Mouse (Mus musculus) intestine, embryonic 15.5 days (tissue): ENCODE results near the gene Erc1. TPM values are rescaled to one million over a fixed set of nuclear protein-coding genes. Genes with fewer than 3 reads are reported as not detected.

Experiments used
- ATAC-seq: fragments of 200-750 bp; cut with Nextera tagmentation; 2 replicates; pipeline ENCODE4 v1.8.0; 2017; ENCODE audit warnings: moderate TSS enrichment, moderate library complexity
- H3K27ac ChIP-seq: fragments of 300-500 bp; sonication (generic); 2 replicates; pipeline ENCODE4 v1.5.1; 2015; ENCODE audit warnings: mild to moderate bottlenecking, inconsistent platforms
- H3K27me3 ChIP-seq: fragments of 300-500 bp; sonication (generic); replicated peaks from 2 replicates; pipeline ENCODE4 v1.6.1; 2015; ENCODE audit warnings: inconsistent platforms
- H3K36me3 ChIP-seq: fragments of 300-500 bp; sonication (generic); 2 replicates; pipeline ENCODE4 v1.6.1; 2015; ENCODE audit warnings: inconsistent platforms
- H3K4me1 ChIP-seq: fragments of 300-500 bp; sonication (generic); replicated peaks from 2 replicates; pipeline ENCODE4 v1.6.1; 2015; ENCODE audit warnings: inconsistent platforms
- H3K4me2 ChIP-seq: fragments of 300-500 bp; sonication (generic); replicated peaks from 2 replicates; pipeline ENCODE4 v1.6.1; 2015; ENCODE audit warnings: mild to moderate bottlenecking, inconsistent platforms
- H3K4me3 ChIP-seq: fragments of 300-500 bp; sonication (generic); replicated peaks from 2 replicates; pipeline ENCODE4 v1.5.1; 2015; ENCODE audit warnings: inconsistent platforms
- H3K9ac ChIP-seq: fragments of 300-500 bp; sonication (generic); 2 replicates; pipeline ENCODE4 v1.6.1; 2015; ENCODE audit warnings: inconsistent platforms
- H3K9me3 ChIP-seq: fragments of 300-500 bp; sonication (generic); 2 replicates; pipeline ENCODE4 v1.6.1; 2016; ENCODE audit warnings: inconsistent platforms
- WGBS: fragments of 180-500 bp; shearing (Covaris S2); methylation state at CpG from one replicate; pipeline ENCODE4 v1.1.7; 2015; 5-methylcytosine and 5-hydroxymethylcytosine counted together
- polyA plus RNA-seq: library from polyadenylated mRNA; unstranded; fragments of >200 nt; fragmentation: Nextera tagmentation; extraction: Ambion mirVana; gene quantifications from 2 replicates; pipeline ENCODE4 v1.2.1, GENCODE M21; 2015

The Erc1 gene
- polyA plus RNA-seq, 1 experiment from 2014 or later = 13.7 TPM

- no peak overlapping the region for H3K27ac ChIP-seq
- H3K9me3 ChIP-seq = no peaks in the 10 kb centered on the region
- no peaks in the 10 kb centered on the region for H3K27me3 ChIP-seq
- WGBS = 78% methylated on average over 5 of the region's 5 CpGs
- no peaks in the 10 kb centered on the region for H3K36me3 ChIP-seq
- no peak overlapping the region for H3K4me3 ChIP-seq
- no peak overlapping the region for H3K9ac ChIP-seq
- 0 out of 2 replicates have a peak, but pooled peaks cover 2% of the 10 kb centered on the region for H3K4me1 ChIP-seq
- no peak for ATAC-seq
- no peak overlapping the region for H3K4me2 ChIP-seq
These were observed 321.5 kb downstream of the Erc1 start for GRCm38 (mm10) chr6:119526498-119526897.

- H3K4me1 ChIP-seq = 0 out of 2 replicates have a peak, but pooled peaks cover 2% of the 10 kb centered on the region
- no peak for ATAC-seq
- H3K36me3 ChIP-seq = no peaks in the 10 kb centered on the region
- no peaks in the 10 kb centered on the region for H3K9me3 ChIP-seq
- H3K27me3 ChIP-seq = no peaks in the 10 kb centered on the region
- H3K9ac ChIP-seq = no peak overlapping the region
- no peak overlapping the region for H3K27ac ChIP-seq
- WGBS = 52% methylated on average over 3 of the region's 3 CpGs
- no peak overlapping the region for H3K4me3 ChIP-seq
- no peak overlapping the region for H3K4me2 ChIP-seq
These were observed 326.0 kb downstream of the Erc1 start for GRCm38 (mm10) chr6:119521931-119522391.

- no peak overlapping the region for H3K9ac ChIP-seq
- 83% methylated on average over 3 of the region's 3 CpGs for WGBS
- H3K4me3 ChIP-seq = no peak overlapping the region
- H3K9me3 ChIP-seq = no peaks in the 10 kb centered on the region
- H3K27me3 ChIP-seq = no peaks in the 10 kb centered on the region
- no peaks in the 10 kb centered on the region for H3K36me3 ChIP-seq
- no peak for ATAC-seq
- no peak overlapping the region for H3K4me2 ChIP-seq
- H3K4me1 ChIP-seq = 0 out of 2 replicates have a peak, but pooled peaks cover 2% of the 10 kb centered on the region
- H3K27ac ChIP-seq = no peak overlapping the region
These were observed 326.5 kb downstream of the Erc1 start for GRCm38 (mm10) chr6:119521482-119521900.

Other genes with a start within 250 kb of the Erc1 start
- 15.0 and 16.6 TPM in 2 replicates for gene Rad52, start 54.5 kb upstream of the Erc1 start, polyA plus RNA-seq
- 39.5 and 42.6 TPM in 2 replicates for gene Wnk1, start 190.5 kb upstream of the Erc1 start, polyA plus RNA-seq
- not detected in 2 replicates for gene Ninj2, start 245.2 kb upstream of the Erc1 start, polyA plus RNA-seq